Mouse (Mus musculus) spleen, postnatal 36 days (tissue): Measurements from ENCODE around the gene Il10rb.
A peak's percentile ranks its signal among the peaks of the same experiment; 100 is the strongest.
"Not testable (repeated sequence)": the region's sequence is repeated elsewhere in the genome, so short reads cannot be mapped to it uniquely, and the experiment has no call there.

Experiments used
- DNase-seq, 2 experiments: peaks; one replicate each; pipeline ENCODE4 v3.0.0; 2022; ENCODE audit warnings: low spot score in 2 of 2, mixed read lengths in 1 of 2

The Il10rb gene

GRCm38 (mm10) chr16:91416357-91416756 lies 10.4 kb downstream of the Il10rb start:
- DNase-seq, result no peak

- DNase-seq, result peak; percentile 80 to 83
Observed at GRCm38 (mm10) chr16:91416938-91417337, 11.0 kb downstream of the Il10rb start.

- no peak for DNase-seq
Observed at GRCm38 (mm10) chr16:91418531-91418930, 12.6 kb downstream of the Il10rb start.

- no peak for DNase-seq
Observed at GRCm38 (mm10) chr16:91425816-91426215, 19.9 kb downstream of the Il10rb start.

GRCm38 (mm10) chr16:91426586-91426985 lies 20.6 kb downstream of the Il10rb start:
- DNase-seq, result no peak

- DNase-seq, result no peak
Observed at GRCm38 (mm10) chr16:91427461-91427860, 21.5 kb downstream of the Il10rb start.

GRCm38 (mm10) chr16:91428259-91428865 lies 22.4 kb downstream of the Il10rb start:
- DNase-seq, result no peak

- peak; percentile 65 to 72 for DNase-seq
Observed at GRCm38 (mm10) chr16:91432720-91433328, 26.9 kb downstream of the Il10rb start.

- DNase-seq, result peak; percentile 52 to 61
Observed at GRCm38 (mm10) chr16:91433329-91433933, 27.5 kb downstream of the Il10rb start.

- no peak for DNase-seq
Observed at GRCm38 (mm10) chr16:91434119-91434518, 28.2 kb downstream of the Il10rb start.

GRCm38 (mm10) chr16:91438081-91438480 lies 32.1 kb downstream of the Il10rb start:
- no peak for DNase-seq

GRCm38 (mm10) chr16:91438599-91438998 lies 32.6 kb downstream of the Il10rb start:
- not testable (repeated sequence) for DNase-seq

GRCm38 (mm10) chr16:91441366-91441765 lies 35.4 kb downstream of the Il10rb start:
- peak; percentile 62 to 79 for DNase-seq

- DNase-seq, result peak; percentile 68 to 81
Observed at GRCm38 (mm10) chr16:91441811-91442240, 35.9 kb downstream of the Il10rb start.

- DNase-seq, result peak in 1 of 2 experiments; percentile 38
Observed at GRCm38 (mm10) chr16:91442446-91442845, 36.5 kb downstream of the Il10rb start.

GRCm38 (mm10) chr16:91443211-91443611 lies 37.2 kb downstream of the Il10rb start:
- DNase-seq, result no peak

- DNase-seq, result no peak
Observed at GRCm38 (mm10) chr16:91444847-91445246, 38.9 kb downstream of the Il10rb start.

GRCm38 (mm10) chr16:91445566-91445965 lies 39.6 kb downstream of the Il10rb start:
- peak; percentile 78 for DNase-seq

GRCm38 (mm10) chr16:91446778-91447511 lies 41.0 kb downstream of the Il10rb start:
- peak; percentile 68 to 79 for DNase-seq

GRCm38 (mm10) chr16:91447512-91447900 lies 41.5 kb downstream of the Il10rb start:
- no peak for DNase-seq

- DNase-seq, result peak in 1 of 2 experiments; percentile 35
Observed at GRCm38 (mm10) chr16:91448088-91448487, 42.1 kb downstream of the Il10rb start.

- DNase-seq, result no peak
Observed at GRCm38 (mm10) chr16:91448895-91449294, 42.9 kb downstream of the Il10rb start.
